Mouse (Mus musculus) c-Kit-positive CD71-negative TER-119-negative erythroid progenitor cells, embryonic 14.5 days (primary cell): ENCODE results near the gene Tbc1d1.

Experiments
- DNase-seq: peaks from one replicate; pipeline ENCODE4 v3.0.0-alpha.2; 2013; ENCODE audit warnings: low read depth

Gene Tbc1d1

DNA sequence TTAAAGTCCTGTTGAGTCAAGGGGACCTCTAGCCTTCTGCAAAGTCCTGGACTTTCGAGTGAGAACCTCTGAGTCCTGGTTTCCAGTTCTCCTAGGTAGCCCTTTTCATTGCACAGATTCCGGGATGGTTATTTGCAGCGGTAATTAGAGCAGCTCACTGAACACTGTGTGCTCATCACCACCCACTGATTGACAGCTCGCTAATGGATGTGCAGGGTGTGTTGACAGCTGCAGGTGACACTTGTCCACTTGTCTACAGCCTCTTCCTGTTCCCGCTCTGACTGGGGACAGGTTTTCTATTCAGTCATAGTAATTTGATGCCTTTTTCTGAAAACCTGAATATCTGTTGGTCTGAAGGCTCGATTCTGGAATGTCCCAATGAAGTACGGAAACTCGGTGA, 50.8 kb downstream of the Tbc1d1 start:
- no peak for DNase-seq

DNA sequence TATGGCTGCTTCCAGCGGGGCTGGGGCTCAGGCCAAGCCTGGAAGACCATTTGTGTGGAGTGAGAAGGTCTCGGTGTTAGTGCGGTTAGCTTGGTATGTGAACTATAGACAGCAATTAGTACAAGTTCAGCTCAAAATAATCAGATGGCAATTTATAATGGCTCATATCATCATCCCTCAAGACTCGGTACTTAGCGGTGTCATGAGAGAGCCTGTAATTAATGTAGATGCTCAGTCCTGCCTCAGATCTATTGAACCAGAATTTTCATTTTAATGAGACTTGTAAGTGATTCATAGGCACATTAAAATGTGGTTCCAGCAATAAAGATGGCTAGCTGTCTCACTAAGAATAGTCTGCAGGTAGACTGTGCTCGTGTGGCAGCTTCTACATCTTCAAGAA, 51.7 kb downstream of the Tbc1d1 start:
- no peak for DNase-seq

DNA sequence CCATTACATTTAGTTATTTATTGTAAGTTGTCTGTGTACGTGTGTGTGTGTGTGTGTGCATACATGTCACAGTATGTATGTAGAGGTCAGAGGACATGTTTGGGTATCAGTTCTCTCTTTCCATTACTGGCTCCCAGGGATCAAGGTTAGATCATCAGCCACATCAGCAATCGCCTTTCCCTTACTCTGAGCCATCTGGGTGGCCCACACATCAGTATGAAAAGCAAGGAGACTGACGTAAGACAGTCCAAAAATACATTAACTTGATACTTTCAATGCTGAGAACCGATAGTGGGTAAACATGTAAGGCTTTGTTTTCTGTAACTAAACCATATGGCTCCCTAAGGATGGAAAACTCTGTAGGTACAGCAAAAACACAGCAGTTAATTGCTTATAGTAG, 54.7 kb downstream of the Tbc1d1 start:
- DNase-seq = no peak

DNA sequence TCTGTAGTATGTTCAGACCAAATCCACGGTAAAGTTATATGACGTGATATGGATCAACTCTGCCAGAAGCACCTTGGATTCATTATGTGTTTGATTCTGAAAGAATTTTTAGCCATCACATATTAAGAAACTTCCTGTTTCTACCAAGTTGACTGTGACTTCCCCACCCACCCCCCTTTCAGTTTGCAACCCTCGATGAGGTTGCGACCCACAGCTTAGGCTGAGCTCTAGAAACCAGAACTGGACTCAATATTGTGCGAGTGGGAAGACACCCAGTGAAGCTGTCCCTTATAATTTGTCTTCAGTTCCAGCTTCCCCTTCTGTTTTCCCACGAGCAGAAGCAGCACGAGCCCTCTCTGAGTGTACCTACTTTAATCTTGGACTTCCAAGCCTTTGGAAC, 55.2 kb downstream of the Tbc1d1 start:
- DNase-seq = no peak

DNA sequence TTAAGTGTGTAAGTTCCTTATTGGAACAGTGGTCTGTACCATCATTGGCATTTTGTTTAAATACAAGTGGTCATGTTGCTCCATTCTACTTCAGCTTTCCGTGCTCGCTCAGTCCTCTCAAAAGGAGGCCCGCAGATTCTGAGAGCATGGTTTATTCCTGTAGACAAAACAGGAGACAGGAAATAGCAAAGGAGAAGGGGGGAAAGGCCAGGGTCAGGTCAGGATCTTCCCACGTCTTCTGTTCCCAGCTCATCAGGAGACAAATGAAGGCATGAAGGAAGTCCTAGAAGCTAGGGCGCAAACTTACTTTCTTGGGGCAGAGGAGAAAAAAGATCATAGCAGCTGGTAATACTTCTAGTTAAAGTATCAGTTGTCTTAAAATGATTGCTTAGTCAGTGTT, 56.1 kb downstream of the Tbc1d1 start:
- DNase-seq = no peak

DNA sequence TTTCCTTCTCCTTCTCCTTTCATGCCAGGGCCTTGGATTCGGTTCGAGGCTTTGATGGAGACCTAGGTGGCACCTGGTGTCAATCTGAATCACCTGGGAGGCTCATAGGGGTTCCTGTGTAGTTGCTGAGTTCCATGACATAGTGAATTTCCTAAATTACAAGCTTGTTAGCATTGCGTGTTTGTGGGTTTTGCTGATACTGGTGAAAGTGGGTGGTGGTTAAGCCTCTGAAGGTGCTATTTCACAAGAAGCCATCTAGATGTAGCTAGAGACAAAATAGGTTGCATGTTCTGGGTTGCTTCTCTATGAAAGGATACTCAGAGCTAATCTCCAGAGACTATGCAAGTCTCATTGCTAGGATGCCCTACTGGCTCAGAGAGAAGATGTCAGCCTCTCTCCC, 56.5 kb downstream of the Tbc1d1 start:
- no peak for DNase-seq

DNA sequence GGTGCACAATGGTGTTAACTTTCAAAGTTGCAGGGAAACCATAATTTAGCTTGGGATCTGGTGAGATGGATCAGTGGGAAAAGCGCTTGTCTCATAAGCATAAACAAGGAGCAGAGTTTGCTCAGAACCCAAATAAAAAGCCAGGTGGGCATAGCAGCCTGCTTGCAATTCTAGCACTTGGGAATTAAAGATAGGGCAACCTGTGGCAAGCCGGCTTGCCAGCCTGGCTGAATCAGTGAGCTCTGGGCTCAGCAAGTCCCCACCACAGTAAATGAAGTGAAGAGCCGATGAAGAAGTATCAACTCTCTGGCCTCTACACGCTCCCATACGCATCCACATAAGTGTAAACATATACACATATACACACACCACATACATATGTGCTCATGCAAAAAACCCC, 59.7 kb downstream of the Tbc1d1 start:
- DNase-seq = no peak

DNA sequence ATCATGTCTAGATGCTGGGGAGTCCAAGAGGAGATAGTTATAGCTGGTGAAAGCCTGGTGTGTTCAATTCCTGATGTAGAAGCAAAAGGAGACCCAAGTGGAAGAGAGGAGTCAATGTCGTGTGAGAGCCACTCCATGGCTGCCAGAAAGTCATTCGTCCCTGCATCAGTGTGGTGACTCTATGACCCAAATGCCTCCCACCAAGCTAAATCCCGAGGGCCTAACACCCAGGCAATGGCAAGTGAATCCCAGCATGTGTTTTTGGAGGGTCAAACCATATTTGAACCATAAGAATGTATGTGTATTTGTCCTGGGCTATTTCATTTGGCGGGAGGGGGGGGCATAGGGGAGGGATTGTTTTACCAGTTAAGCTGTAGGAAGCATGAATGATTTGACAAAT, 60.2 kb downstream of the Tbc1d1 start:
- DNase-seq = no peak

DNA sequence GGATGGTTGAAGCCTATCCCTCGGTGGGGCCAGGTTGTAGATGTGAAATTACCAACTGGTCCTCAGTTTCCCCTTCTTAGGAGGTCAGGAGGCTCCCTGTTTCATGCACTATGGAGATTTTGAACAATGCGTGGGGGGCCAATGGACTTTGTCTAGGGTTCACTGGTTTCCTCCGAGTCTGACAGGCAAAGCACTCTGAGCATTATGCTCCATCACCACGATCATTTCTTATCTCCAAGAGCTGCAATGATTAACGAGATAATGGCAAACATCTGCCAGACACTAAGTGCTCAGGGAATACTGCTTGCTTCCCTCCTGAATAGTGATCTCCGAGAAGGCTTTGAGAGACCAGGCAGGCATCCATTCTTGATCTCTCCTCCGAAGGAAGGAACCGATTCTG, 61.2 kb downstream of the Tbc1d1 start:
- no peak for DNase-seq

DNA sequence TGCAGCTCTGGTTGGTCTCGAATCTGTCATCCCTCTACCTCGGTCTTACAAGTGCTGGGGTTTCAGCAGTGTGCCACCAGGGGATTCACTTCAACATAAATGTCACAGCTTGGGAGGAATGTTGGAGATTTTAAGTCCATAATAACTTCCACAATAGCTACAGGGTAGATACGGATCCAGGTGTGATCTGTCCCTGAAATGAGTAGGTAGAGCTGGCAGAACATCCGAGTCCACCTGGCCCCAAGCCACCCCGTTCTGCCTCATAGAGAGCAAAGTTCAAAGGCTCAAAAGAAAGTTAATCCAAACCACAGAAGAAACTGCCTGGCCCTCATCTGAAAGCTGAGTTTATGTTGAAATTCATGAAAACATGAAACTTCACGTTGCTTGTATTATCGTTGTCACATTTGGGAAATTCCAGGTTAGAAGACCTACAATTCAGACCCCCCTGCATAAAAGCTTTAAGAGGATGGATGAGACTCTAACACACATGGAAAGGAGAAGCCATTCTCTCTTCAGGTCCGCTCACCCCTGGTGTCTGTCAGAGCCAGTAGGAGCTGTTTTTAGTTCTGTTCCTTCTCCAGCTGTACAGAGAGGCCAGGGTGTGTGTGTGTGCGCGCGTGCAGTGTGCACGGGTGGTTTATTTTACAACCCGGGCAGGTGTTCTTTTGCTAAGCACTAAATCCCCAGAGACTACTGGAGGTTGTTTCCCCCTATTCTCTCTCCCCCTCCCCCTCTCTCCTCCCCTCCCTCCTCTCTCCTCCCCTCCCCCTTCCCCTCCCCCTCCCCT, 61.9 kb downstream of the Tbc1d1 start:
- no peak for DNase-seq

DNA sequence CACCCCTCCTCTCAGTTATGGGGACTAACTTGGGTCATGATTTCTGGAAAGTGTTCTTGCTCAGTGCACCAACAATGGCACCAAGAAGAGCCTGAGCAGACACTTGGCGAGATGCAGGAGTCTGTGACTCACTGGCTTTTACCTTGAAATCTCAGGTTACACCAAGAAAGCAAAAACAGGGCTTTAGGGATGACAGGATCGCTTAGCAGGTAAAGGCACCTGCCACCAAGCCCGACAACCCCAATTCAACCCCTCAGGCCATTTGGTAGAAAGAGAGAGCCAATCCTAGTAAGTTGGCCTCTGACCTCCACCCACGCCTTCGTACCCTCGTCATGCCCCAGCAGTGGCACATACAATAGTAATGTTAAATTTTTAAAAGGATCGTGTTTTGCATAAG, 62.5 kb downstream of the Tbc1d1 start:
- DNase-seq = no peak

DNA sequence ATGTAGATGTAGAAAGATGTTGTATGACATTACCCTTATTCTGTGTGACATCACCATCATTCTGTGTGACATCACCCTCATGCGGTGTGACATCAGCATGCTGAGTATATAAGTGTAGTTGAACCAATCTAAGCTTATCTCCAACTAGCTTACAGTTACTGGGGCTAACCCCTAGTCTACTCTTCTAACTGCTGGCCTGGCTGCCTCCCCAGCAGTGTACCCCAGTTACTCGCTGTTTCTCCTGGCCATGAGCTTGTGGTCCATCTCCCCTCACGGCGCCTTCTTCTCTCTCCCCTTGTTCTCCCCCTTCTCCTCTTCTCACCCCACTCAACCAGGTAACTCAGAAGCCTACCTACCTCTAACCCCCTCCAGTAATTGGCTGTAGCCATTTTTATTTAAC, 64.7 kb downstream of the Tbc1d1 start:
- DNase-seq = no peak

DNA sequence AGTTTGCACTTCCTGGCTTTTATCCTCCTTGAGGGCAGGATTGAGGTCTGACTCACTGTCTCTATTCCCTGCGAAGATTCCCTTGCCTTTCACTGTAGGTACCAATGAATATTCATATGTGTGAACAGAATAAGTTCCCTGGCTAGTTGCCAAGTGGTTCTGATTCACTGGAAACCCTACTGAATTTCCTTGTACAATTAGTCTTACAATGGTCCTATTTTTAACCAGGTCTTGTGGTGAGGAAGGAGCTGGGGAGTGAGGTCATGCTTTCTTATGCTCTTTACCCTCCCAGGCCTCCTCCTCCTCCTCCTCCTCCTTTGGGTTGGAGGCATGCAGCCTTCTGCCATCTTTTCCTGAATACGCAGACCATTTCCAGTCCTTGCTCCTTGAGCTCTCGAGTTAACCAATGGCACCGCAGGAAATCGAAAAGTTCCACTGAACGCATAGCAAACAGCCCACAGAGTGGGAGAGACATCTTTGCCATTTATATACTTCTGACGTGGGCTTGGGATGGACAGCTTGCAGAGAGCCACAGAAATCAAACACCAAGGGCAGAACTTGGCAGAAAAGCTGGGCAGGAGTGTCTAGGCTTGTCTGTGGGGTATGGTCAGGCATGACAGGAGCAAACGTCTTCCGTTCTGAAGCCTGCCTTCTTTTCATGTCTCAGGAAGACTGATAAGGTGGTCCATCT, 68.8 kb downstream of the Tbc1d1 start:
- no peak for DNase-seq

DNA sequence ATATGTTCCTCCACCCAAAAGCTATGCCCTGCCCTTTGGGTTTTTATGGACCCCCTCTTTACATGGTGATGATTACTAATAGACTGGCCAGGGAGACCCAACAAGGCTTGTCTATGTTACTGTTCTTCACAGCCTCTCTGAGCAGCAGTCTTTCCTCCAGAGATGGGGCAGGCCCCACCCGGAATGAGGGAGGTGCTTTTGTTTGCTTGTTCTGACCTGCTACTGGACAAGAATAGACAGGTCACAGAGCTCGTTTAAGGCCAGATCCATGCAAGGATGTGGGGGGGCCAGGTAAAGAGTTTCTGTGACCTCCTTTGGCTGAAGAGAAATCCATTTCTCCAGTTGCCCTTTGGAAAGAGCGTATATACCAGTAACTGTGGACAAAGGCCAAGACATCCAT, 72.1 kb downstream of the Tbc1d1 start:
- DNase-seq = no peak

DNA sequence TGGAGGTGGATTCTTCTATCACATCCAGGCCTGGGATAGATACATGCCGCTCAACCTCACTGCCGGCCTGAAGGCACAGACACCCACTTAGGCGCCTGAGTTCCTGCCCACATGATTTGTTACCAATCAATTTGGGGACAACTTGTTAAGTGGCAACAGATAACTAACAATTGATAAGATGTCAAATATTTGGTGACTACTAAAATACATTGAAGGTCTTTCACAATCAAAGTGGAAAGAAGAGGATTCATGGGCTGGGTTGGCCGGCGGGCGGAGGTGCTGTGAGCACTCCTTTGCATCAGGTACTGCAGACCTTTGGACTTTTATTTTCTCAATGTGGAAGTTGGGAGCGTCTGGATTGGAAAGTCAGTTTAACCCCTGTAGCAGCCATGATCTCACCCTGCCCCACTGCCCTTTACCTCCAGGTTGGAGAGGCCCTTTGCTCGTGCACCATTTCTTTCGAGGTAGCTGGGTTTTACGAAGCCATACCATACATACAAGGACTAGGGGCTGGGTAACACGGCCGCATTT, 73.3 kb downstream of the Tbc1d1 start:
- no peak for DNase-seq

DNA sequence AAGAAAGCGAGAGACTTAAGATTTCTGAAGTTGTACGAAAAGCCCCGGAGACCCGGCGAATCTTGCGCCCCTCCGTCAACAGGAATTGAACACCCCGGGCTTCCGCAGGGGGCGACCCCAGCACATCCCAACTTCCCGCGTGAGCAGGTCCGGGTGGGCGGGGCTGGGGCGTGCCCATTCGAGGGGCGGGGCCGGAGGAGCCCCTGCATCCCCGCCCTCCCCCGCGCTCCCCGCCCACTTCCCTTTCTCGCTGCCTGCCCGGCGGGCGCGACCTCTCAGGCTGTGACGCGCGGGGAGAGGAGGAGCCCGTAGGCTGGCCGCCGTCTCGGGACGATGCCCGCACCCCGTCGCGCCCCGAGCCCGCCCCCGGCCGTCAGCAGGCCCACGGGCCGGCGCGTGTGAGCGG, 74.0 kb downstream of the Tbc1d1 start:
- peak; percentile 88 for DNase-seq

DNA sequence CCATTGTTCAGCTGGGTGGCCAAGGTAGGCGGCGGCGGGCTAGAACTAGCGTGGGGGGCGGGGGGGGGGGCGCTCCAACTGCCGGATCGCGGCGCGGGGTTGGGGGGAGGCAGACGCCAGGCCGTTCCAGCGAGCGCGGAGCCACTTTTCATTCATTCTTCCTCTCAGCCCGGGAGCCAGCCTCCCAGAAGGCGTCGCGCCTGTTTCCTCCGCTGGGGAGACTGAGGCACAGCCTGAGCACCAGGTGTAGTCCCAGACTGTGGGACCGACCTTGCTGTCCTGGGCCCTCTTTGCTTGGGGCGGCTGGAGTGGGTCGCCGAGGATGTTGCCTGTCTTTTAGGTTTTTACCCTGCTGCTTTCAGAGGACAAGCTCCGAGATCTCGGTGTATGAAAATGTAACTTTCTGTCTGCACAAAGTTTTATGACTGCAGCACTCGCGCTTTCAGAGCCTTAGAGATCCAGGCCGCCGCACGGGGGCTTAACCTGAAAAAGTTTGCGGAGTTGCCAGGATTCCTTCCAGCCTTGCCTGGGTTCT, 74.5 kb downstream of the Tbc1d1 start:
- DNase-seq = no peak

DNA sequence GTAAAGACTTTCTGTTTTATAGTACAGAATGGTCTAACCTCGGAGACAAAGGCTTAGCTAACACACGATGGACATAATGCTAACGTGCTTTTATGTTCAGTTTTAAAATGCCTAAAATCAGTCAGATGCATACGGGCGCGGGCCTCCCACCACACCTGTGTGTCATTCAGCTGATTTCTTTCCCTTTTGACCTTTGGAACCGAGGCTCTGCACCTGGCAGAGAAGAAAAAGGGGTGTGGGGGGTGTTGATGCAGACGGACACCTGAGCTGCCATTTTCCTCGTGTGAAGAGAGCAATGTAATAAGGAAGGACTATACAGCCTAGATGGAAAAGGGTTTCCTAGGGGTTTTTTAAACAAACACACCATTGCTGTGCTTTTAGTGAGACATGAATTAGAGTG, 76.8 kb downstream of the Tbc1d1 start:
- DNase-seq = no peak

DNA sequence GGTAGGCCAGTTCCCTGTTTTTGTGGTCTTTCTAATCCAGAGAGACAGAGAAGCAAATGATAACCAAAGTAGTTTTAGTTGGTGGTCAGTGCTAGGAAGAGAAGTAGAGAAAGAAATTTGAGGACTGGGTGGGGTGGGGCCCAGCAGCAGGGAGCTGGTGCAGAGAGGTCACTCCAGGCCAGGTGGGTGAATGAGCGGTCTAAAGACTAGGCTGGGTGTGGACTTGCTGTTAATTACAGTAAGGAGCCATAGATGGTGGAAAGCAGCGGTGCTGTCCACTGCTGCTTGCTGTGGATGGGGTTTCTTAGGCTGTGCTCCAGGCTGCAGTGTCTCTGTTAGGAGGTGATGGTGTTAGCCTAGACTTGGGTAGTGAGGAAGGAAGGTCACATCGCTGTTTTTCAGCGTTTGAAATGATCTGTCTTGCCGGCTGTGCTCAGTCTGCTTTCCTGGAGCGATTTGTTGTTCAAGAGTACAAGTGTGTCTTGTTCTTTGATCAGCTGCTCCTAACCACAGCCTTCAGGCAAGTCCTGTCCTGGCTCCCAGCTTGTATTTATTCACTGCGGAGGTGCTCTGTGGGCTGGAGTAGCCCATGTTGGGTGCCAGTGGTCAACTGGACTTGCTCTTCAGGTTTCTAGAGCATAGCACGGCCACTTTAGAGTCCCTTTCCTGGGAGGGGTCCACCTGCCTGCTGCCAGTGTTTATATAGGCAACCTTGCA, 78.3 kb downstream of the Tbc1d1 start:
- no peak for DNase-seq

DNA sequence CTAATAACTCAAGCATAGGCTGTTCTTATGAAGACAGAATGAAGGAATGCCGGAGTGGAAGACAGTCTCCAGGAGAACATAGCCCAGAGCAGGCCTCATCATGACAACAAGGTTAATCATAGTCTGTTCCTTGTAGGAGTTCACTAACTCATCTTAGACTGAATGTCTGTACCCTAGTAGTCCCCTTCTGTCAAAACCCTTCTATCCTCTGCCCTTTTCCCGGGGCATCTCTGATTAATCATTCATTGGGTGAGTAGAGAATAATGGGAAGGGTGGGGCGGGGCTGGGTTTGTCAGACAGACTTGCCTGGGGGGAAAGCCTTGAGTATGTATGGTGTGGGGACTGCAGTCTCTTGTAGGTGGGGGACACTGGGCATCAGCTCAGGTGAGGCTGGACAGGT, 79.1 kb downstream of the Tbc1d1 start:
- no peak for DNase-seq

DNA sequence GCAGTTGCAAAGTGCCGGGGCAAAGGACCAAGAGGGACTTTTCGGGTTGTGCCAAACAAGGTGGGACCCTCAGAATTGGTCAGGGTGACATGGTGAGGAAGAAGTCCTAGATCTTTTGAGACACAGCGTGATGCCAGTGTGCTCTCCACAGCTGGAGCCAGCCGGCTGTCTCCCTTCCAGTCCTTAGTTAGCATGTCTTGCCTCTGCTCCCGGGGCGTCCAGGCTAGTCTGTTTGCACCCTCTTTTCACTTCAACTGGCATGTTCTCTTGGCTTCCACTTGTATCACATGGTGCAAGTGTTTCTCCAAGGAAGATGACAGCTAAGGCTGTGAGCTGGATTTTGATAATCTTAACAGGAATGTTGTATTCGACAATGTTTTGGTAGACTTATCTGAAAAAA, 80.5 kb downstream of the Tbc1d1 start:
- DNase-seq = no peak

DNA sequence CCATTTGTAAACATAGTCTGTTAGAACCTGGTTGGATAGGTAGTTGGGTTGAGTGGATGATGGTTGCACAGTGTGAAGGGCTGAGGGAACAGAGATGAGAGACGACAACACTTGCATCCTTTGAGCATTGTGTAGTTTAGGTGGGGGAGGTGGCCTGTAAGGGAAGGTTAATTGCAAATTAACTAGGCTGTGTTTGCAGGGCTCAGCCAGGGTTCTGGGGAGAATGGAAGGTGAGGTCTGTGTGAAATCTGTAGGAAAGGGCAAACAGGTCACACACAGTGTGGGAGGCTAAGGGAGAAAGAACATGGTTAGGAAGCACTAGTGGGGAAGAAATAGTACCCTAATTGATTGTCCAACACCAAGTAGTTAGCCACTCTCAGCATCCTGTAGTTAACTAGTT, 81.2 kb downstream of the Tbc1d1 start:
- DNase-seq = no peak

DNA sequence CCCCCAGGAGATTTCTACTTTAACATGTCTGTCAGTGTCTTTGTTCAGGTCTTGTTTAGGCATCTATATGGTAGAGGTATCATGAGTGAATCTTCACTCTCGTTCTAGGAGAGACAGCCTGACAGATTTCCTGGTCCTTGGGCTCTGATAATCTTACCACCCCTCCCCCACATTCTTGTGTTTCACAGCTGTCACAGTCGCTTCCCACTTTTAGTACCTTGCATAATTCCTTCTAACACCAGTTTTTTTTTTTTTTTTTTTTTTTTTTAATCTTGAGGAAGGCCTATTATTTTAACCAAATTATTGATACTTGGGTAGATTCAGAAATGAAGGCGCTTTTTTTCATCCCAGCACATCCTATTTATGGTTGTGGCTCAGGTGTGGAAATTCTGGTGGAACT, 81.6 kb downstream of the Tbc1d1 start:
- no peak for DNase-seq
